Mouse (Mus musculus): Measurements from ENCODE around the gene Rasl10b.
A peak's percentile ranks its signal among the peaks of the same experiment; 100 is the strongest.

Gene Rasl10b

GRCm38 (mm10) chr11:83432533-83432932, 23.6 kb downstream of the Rasl10b start:
- no peak for DNase-seq (ENCODE audit: low spot score)

GRCm38 (mm10) chr11:83437377-83437776, 28.4 kb downstream of the Rasl10b start, which contains the start of gene 1700020L24Rik:
Gene 1700020L24Rik (plus strand): TSS chr11:83437677.
- DNase-seq (ENCODE audit: low spot score) = no peak

GRCm38 (mm10) chr11:83439426-83440060, 30.6 kb downstream of the Rasl10b start:
- no peak for DNase-seq (ENCODE audit: low spot score)

- DNase-seq (ENCODE audit: low spot score) = peak; percentile 77
These were observed 31.4 kb downstream of the Rasl10b start for GRCm38 (mm10) chr11:83440081-83441064.

GRCm38 (mm10) chr11:83441235-83441634, 32.3 kb downstream of the Rasl10b start:
- no peak for DNase-seq (ENCODE audit: low spot score)

GRCm38 (mm10) chr11:83442596-83443267, 33.8 kb downstream of the Rasl10b start:
- peak; percentile 74 for DNase-seq (ENCODE audit: low spot score)

GRCm38 (mm10) chr11:83443824-83444223, 34.9 kb downstream of the Rasl10b start:
- DNase-seq (ENCODE audit: low spot score) = no peak

- DNase-seq (ENCODE audit: low spot score) = no peak
These were observed 36.1 kb downstream of the Rasl10b start for GRCm38 (mm10) chr11:83445001-83445400.

GRCm38 (mm10) chr11:83447612-83448011, 38.7 kb downstream of the Rasl10b start:
- DNase-seq (ENCODE audit: low spot score) = no peak

GRCm38 (mm10) chr11:83448021-83448926, 39.3 kb downstream of the Rasl10b start:
- no peak for DNase-seq (ENCODE audit: low spot score)

GRCm38 (mm10) chr11:83448927-83449236, 39.9 kb downstream of the Rasl10b start:
- DNase-seq (ENCODE audit: low spot score) = no peak

- DNase-seq (ENCODE audit: low spot score) = no peak
These were observed 40.4 kb downstream of the Rasl10b start for GRCm38 (mm10) chr11:83449298-83449697.

GRCm38 (mm10) chr11:83450550-83450949, 41.6 kb downstream of the Rasl10b start:
- DNase-seq (ENCODE audit: low spot score) = no peak

- DNase-seq (ENCODE audit: low spot score) = no peak
These were observed 42.3 kb downstream of the Rasl10b start for GRCm38 (mm10) chr11:83451281-83451680.

- DNase-seq (ENCODE audit: low spot score) = no peak
These were observed 45.6 kb downstream of the Rasl10b start for GRCm38 (mm10) chr11:83454548-83454947.

GRCm38 (mm10) chr11:83455608-83456007, 46.7 kb downstream of the Rasl10b start:
- DNase-seq (ENCODE audit: low spot score) = no peak

- no peak for DNase-seq (ENCODE audit: low spot score)
These were observed 48.3 kb downstream of the Rasl10b start for GRCm38 (mm10) chr11:83457257-83457656.

- no peak for DNase-seq (ENCODE audit: low spot score)
These were observed 49.1 kb downstream of the Rasl10b start for GRCm38 (mm10) chr11:83457912-83458601.

GRCm38 (mm10) chr11:83461462-83462027, 52.6 kb downstream of the Rasl10b start:
- no peak for DNase-seq (ENCODE audit: low spot score)

GRCm38 (mm10) chr11:83462711-83463244, 53.8 kb downstream of the Rasl10b start, which contains the start of gene Mmp28:
Gene Mmp28 (minus strand): TSS chr11:83463071.
- DNase-seq (ENCODE audit: low spot score) = no peak

All from ovary, postnatal 14 days (tissue).